Mouse (Mus musculus): Measurements from ENCODE around the gene Stk32c. TPM values are rescaled to one million over a fixed set of nuclear protein-coding genes. Genes with fewer than 3 reads are reported as not detected.

The Stk32c gene
- polyA plus RNA-seq, 1 experiment from 2014 or later = 0.22 TPM

- H3K9me3 ChIP-seq = no peaks in the 10 kb centered on the region
- no peak overlapping the region for H3K27ac ChIP-seq
- H3K4me3 ChIP-seq = no peak overlapping the region
- no peaks in the 10 kb centered on the region for H3K27me3 ChIP-seq
- WGBS = 60% methylated on average over 3 of the region's 3 CpGs
- no peaks in the 10 kb centered on the region for H3K36me3 ChIP-seq
- ATAC-seq (ENCODE audit: insufficient number of reproducible peaks, insufficient read depth, low FRiP score, low TSS enrichment, low read depth) = no peak
- H3K4me2 ChIP-seq = no peak overlapping the region
- H3K4me1 ChIP-seq = peaks cover 29% of the 10 kb centered on the region
- no peak overlapping the region for H3K9ac ChIP-seq
Measured at GRCm38 (mm10) chr7:139133446-139133845, 79.7 kb downstream of the Stk32c start.

GRCm38 (mm10) chr7:139131538-139131937 lies 81.6 kb downstream of the Stk32c start:
- Histone ChIP-seq H3K27ac (no peak overlapping the region), H3K4me3 (no peak overlapping the region), H3K4me2 (no peak overlapping the region), H3K9ac (no peak overlapping the region), H3K9me3 (no peaks in the 10 kb centered on the region), H3K36me3 (no peaks in the 10 kb centered on the region), H3K4me1 (peaks cover 29% of the 10 kb centered on the region), H3K27me3 (no peaks in the 10 kb centered on the region)
- ATAC-seq (ENCODE audit: insufficient number of reproducible peaks, insufficient read depth, low FRiP score, low TSS enrichment, low read depth) = no peak
- WGBS = 69% methylated on average over 8 of the region's 8 CpGs

GRCm38 (mm10) chr7:139130361-139130760 lies 82.7 kb downstream of the Stk32c start:
- Histone ChIP-seq H3K27ac (peak overlapping the region; percentile 55), H3K4me3 (no peak overlapping the region), H3K27me3 (no peaks in the 10 kb centered on the region), H3K9me3 (no peaks in the 10 kb centered on the region), H3K4me1 (peaks cover 29% of the 10 kb centered on the region), H3K36me3 (no peaks in the 10 kb centered on the region), H3K4me2 (peak overlapping the region; percentile 23; the same call in 1 of the 2 replicates), H3K9ac (no peak overlapping the region)
- 31% methylated on average over 6 of the region's 6 CpGs for WGBS
- ATAC-seq (ENCODE audit: insufficient number of reproducible peaks, insufficient read depth, low FRiP score, low TSS enrichment, low read depth) = 0 out of 2 replicates have a peak, but pooled peaks have one; percentile 28

- Histone ChIP-seq H3K4me3 (no peak overlapping the region), H3K27me3 (no peaks in the 10 kb centered on the region), H3K9ac (no peak overlapping the region), H3K4me1 (peaks cover 29% of the 10 kb centered on the region), H3K9me3 (no peaks in the 10 kb centered on the region), H3K36me3 (no peaks in the 10 kb centered on the region), H3K27ac (no peak overlapping the region), H3K4me2 (no peak overlapping the region)
- WGBS = 76% methylated on average over 4 of the region's 4 CpGs
- ATAC-seq (ENCODE audit: insufficient number of reproducible peaks, insufficient read depth, low FRiP score, low TSS enrichment, low read depth) = no peak
Measured at GRCm38 (mm10) chr7:139128994-139129393, 84.1 kb downstream of the Stk32c start.

- Histone ChIP-seq H3K4me1 (peaks cover 20% of the 10 kb centered on the region), H3K4me3 (no peak overlapping the region), H3K4me2 (no peak overlapping the region), H3K36me3 (no peaks in the 10 kb centered on the region), H3K27ac (no peak overlapping the region), H3K27me3 (no peaks in the 10 kb centered on the region), H3K9me3 (no peaks in the 10 kb centered on the region), H3K9ac (no peak overlapping the region)
- ATAC-seq (ENCODE audit: insufficient number of reproducible peaks, insufficient read depth, low FRiP score, low TSS enrichment, low read depth) = no peak
- 77% methylated on average over 7 of the region's 7 CpGs for WGBS
Measured at GRCm38 (mm10) chr7:139126549-139126948, 86.6 kb downstream of the Stk32c start.

- ATAC-seq (ENCODE audit: insufficient number of reproducible peaks, insufficient read depth, low FRiP score, low TSS enrichment, low read depth) = no peak
- WGBS = 90% methylated on average over 4 of the region's 4 CpGs
- Histone ChIP-seq H3K27ac (no peak overlapping the region), H3K4me3 (no peak overlapping the region), H3K36me3 (no peaks in the 10 kb centered on the region), H3K27me3 (no peaks in the 10 kb centered on the region), H3K9ac (no peak overlapping the region), H3K9me3 (no peaks in the 10 kb centered on the region), H3K4me1 (peaks cover 13% of the 10 kb centered on the region), H3K4me2 (no peak overlapping the region)
Measured at GRCm38 (mm10) chr7:139125881-139126280, 87.2 kb downstream of the Stk32c start.

- 46% methylated on average over 2 of the region's 2 CpGs for WGBS
- Histone ChIP-seq H3K4me3 (no peak overlapping the region), H3K27me3 (no peaks in the 10 kb centered on the region), H3K27ac (no peak overlapping the region), H3K9ac (no peak overlapping the region), H3K4me2 (no peak overlapping the region), H3K36me3 (no peaks in the 10 kb centered on the region), H3K4me1 (no peaks in the 10 kb centered on the region), H3K9me3 (no peaks in the 10 kb centered on the region)
- no peak for ATAC-seq (ENCODE audit: insufficient number of reproducible peaks, insufficient read depth, low FRiP score, low TSS enrichment, low read depth)
Measured at GRCm38 (mm10) chr7:139119775-139120153, 93.3 kb downstream of the Stk32c start.

GRCm38 (mm10) chr7:139119152-139119774 lies 93.8 kb downstream of the Stk32c start:
- Histone ChIP-seq H3K9me3 (no peaks in the 10 kb centered on the region), H3K27ac (no peak overlapping the region), H3K9ac (no peak overlapping the region), H3K4me1 (no peaks in the 10 kb centered on the region), H3K27me3 (no peaks in the 10 kb centered on the region), H3K4me3 (no peak overlapping the region), H3K36me3 (no peaks in the 10 kb centered on the region), H3K4me2 (no peak overlapping the region)
- 44% methylated on average over 13 of the region's 13 CpGs for WGBS
- ATAC-seq (ENCODE audit: insufficient number of reproducible peaks, insufficient read depth, low FRiP score, low TSS enrichment, low read depth) = 0 out of 2 replicates have a peak, but pooled peaks have one; percentile 20

GRCm38 (mm10) chr7:139107908-139108650 lies 105.0 kb downstream of the Stk32c start:
- Histone ChIP-seq H3K9ac (no peak overlapping the region), H3K9me3 (no peaks in the 10 kb centered on the region), H3K27me3 (no peaks in the 10 kb centered on the region), H3K27ac (no peak overlapping the region), H3K4me2 (no peak overlapping the region), H3K4me1 (peaks cover 5% of the 10 kb centered on the region; the same call in 1 of the 2 replicates), H3K36me3 (no peaks in the 10 kb centered on the region), H3K4me3 (no peak overlapping the region)
- WGBS = 84% methylated on average over 9 of the region's 9 CpGs
- no peak for ATAC-seq (ENCODE audit: insufficient number of reproducible peaks, insufficient read depth, low FRiP score, low TSS enrichment, low read depth)

- Histone ChIP-seq H3K27ac (no peak overlapping the region), H3K9ac (no peak overlapping the region), H3K27me3 (no peaks in the 10 kb centered on the region), H3K4me1 (peaks cover 5% of the 10 kb centered on the region; the same call in 1 of the 2 replicates), H3K9me3 (no peaks in the 10 kb centered on the region), H3K36me3 (no peaks in the 10 kb centered on the region), H3K4me3 (no peak overlapping the region), H3K4me2 (no peak overlapping the region)
- ATAC-seq (ENCODE audit: insufficient number of reproducible peaks, insufficient read depth, low FRiP score, low TSS enrichment, low read depth) = no peak
- 84% methylated on average over 7 of the region's 7 CpGs for WGBS
Measured at GRCm38 (mm10) chr7:139105705-139106104, 107.4 kb downstream of the Stk32c start.

- Histone ChIP-seq H3K36me3 (no peaks in the 10 kb centered on the region), H3K27me3 (no peaks in the 10 kb centered on the region), H3K4me2 (no peak overlapping the region), H3K27ac (no peak overlapping the region), H3K9me3 (no peaks in the 10 kb centered on the region), H3K9ac (no peak overlapping the region), H3K4me1 (peaks cover 5% of the 10 kb centered on the region; the same call in 1 of the 2 replicates), H3K4me3 (no peak overlapping the region)
- ATAC-seq (ENCODE audit: insufficient number of reproducible peaks, insufficient read depth, low FRiP score, low TSS enrichment, low read depth) = no peak
- WGBS = 85% methylated on average over 5 of the region's 5 CpGs
Measured at GRCm38 (mm10) chr7:139105076-139105475, 108.0 kb downstream of the Stk32c start.

- Histone ChIP-seq H3K9ac (no peak overlapping the region), H3K27ac (no peak overlapping the region), H3K36me3 (no peaks in the 10 kb centered on the region), H3K9me3 (no peaks in the 10 kb centered on the region), H3K4me2 (no peak overlapping the region), H3K27me3 (no peaks in the 10 kb centered on the region), H3K4me3 (no peak overlapping the region), H3K4me1 (peaks cover 5% of the 10 kb centered on the region; the same call in 1 of the 2 replicates)
- 68% methylated on average over 10 of the region's 10 CpGs for WGBS
- no peak for ATAC-seq (ENCODE audit: insufficient number of reproducible peaks, insufficient read depth, low FRiP score, low TSS enrichment, low read depth)
Measured at GRCm38 (mm10) chr7:139103960-139104381, 109.1 kb downstream of the Stk32c start.

All from embryonic facial prominence, embryonic 13.5 days (tissue).